Mouse (Mus musculus): ENCODE data around the gene Myg1. TPM values are rescaled to one million over a fixed set of nuclear protein-coding genes. Genes with fewer than 3 reads are reported as not detected.

The Myg1 gene
- total RNA-seq, 2 experiments from 2014 or later = 14.0 to 16.2 TPM

DNA sequence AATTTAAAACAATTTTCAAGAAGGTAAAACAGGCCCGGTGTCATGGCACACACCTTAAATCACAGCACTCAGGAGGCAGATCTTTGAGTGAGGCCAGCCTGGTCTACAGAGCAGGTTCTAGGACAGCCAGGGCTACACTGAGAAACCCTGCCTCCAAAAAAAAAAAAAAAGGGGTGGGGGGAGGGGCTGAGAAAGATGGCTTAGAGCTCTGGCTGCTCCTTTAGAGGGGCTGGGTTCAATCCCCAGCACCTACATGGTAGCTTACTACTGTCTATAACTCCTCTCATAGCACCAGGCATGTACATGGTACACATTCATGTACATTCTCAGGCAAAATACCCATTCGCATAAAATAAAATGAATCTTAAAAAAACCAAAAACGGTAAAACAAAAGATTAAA is 13.0 kb downstream of the Myg1 start:
- DNase-seq = no peak

DNA sequence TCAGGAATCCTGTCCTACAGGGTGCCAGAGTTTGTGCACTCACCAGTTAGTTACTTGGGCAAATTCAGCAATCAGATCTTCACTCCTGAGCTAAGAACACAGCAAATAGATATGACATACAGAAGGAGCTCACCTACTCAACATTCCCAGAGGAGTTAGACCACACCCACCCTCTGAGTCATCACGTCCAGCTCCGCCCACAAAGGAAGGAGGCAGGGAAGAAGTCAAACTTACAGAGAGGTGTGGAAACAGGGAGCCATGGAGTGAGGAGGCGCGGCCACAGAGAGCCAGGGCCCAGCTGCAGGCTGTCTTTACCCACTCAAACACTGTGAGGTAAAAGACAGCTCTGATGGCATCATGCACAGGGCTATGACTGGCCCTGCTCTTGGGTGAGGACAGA is 14.9 kb downstream of the Myg1 start:
- DNase-seq = no peak

DNA sequence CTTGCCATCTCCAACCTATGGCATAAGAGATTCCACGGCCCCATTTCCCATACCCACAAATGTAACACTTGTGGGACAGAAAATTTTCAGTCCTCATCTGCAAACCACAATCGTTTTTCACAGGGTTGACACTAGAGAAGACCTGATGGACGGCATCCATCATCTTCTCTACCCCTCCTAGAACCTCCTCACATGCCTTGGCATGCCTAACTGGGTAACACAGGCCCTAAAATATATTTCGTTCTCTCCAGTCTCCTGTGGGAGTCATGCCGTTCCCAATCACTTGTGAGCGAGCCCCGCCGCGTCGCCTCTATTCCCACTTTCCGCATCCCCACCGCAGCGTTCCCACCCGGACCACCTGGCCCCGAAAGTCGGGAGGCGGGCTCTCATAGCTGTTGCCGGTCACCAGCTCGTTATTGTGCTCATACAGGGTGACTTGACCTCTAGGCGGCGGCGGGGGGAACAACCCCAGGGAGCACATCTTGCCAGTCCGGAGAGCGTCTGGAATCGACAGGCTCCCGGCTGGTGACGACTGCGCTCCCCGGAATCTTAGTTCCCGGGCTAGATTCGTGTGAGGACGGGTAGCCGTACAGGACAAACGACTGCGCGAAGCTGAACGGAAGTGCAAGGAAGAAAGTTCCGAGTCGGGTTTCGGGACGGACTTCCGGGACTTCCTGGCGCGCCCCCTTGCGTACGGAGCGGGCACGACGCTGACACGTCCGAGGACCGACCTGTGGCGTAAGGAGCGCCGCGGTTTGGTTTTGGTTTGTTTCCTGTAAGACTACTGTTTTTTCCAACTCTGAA is 18.8 kb downstream of the Myg1 start, which contains the start of gene Aaas:
Gene Aaas, minus strand, starts transcription at position 634 of the 804 bp plus-strand sequence.
- peak; percentile 92 for DNase-seq

DNA sequence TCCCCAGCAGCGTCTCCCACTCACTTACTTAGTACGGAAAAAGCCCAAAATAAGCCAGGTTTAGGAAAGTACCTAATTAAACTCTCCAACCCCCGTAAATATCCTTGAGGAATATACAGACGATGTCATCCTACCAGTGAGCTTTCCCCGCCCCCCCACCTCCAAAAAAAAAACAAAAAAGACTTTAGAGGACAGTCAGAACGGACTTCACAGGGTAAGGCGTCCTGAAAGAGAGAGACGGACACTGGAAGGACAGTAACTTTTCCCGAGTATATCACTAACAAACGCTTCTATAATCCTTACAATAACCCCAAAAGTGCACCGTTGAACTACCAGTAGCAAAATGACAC is 19.4 kb downstream of the Myg1 start:
- no peak for DNase-seq

DNA sequence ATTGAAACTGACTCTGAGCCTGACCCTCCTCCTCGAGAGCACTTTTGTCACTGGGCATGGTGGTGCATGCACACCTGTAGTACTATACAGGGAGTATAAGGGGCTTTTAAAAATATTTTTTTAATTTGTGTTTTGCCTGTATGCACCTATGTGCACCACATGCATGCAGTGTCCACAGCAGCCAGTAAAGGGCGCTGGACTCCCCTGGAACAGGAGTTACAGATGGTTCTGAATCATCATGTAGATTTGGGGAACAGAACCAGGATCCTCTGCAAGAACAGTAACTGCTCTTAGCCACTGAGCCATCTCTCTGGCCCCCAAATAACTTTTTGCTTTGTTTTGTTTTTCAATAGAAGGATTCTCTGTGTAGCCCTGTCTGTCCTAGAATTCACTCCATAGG is 20.7 kb downstream of the Myg1 start:
- DNase-seq = no peak

DNA sequence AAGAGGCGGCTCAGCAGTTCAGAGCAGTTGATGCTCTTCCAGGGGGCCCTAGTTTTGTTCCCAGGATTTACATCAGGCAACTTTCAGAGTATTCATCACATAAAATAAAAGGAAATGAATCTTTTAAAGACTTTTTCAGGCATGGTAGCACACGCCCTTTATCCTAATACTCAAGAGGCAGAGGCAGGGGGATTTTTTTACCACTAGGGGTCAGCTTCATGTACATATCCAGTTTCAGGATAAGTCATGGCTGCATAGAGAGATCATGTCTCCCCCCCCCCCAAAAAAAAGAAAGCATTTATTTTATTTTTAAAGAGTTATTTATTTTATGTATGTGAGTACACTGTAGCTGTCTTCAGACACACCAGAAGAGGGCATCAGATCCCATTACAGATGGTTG is 22.5 kb downstream of the Myg1 start:
- DNase-seq = no peak

DNA sequence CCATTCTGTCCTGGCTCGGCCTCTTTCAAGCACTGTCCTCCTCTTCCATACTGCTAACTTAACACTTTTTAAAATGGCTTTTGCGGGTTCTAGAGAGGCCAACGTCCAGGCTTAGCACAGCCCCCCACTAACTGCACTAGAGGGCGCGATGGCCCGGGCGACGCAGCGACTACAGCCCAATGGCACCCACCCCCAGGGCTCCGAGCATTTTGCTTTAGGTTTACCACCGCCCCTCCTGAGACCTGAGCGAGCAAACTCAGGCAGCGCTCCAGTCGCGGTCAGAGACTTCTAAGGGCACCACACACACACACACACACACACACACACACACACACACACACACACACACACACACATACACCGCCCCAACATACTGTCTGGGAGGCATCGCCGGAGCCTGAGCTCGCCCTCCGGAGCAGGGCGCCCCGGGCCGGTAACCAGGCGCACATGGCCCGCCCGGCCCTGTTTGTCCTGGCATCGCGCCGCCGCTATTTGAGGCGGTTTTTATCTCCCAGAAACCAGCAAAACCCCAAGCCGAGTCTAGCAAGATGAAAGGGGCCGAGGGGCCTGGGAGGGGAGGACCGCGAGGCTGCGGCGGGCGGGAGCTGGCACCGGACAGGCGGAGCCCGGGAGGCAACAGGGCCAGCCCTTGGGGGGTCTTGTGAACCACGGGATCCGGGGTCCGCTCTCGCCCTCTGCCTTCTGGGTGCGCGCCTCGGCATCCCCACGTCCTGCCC is 23.8 kb downstream of the Myg1 start:
- DNase-seq = peak; percentile 35

DNA sequence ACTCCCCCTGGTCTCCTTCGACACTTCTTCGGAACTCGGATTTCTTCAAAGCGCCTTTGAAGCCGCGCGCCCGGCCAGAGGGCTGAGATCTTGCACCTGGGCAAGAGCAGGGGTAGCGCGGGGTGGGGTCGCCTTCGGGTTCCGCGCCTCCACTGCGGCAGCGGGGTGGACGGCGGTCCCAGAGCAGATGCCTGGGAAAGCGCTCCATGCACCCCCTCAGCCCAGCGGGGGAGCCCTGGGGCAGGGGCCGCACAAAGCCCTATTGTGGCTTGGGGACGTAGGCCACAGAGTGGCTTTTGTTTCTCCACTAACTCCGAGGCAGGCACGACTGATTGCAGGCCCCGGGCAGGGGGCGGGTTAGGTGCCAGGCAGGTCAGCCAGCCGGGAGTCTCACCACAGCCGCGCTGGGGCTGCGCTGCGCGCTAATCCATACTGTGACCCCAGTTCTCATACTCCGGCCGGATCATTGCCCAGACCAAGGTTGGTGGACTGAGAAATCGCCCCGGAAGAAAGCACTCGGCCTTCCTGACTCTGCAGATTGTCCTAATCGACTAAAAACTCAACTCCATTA is 24.4 kb downstream of the Myg1 start:
- DNase-seq = no peak

DNA sequence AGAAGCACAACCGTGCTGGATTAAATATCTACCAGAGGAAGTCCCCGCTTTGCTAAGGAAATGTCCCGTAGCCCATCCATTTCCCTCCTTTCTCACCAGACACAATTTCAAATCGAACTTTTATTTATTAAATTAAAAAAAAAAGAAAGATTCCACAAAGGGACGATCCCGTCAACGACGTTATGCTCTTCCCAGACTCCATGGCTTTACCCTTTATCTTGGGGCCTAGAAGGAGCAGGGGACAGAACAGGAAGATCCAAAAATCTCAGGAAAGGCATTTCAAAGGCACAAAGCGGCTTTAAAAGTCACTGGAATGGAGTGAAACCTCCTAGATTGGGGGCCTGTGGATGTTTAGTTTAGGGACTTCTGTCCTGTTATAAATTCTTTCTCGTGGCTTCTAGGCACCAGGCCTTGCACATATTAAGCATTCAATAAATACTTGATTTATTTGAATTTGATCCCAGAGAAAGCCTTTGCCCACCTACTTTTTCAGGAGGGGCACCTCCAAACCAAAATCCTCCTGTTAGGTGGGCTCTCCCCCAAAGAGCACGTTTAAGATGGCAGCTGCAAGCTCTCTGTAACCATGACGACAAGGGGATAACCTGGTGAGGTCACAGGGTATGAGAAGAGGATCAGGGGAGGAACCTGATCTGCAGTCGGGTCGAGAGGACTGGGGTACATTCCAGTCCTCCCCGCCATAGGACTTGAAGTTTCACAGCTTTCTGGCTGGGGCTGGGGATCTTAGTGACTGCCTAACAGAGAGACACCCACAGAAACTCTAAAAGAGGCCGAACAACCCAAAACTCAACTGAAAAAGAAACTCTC is 25.2 kb downstream of the Myg1 start:
- no peak for DNase-seq

DNA sequence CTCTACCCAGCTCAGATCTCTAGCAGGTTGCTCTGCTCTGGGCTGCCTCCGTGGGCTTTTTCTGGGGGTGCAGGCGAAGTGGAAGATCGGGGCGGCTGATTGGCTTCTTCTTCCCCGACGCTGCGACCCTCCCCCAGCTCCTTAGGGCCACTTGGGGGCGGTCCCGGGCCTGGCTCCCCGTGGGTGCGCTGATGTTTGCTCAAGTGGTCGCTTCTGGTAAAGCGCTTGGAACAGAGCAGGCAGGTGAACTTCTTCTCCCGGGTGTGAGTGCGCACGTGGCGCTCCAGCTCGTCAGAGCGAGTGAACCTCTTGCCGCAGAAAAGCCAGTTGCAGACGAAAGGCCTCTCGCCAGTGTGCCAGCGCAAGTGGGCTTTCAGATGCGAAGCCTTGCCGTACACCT is 26.6 kb downstream of the Myg1 start:
- DNase-seq = no peak

DNA sequence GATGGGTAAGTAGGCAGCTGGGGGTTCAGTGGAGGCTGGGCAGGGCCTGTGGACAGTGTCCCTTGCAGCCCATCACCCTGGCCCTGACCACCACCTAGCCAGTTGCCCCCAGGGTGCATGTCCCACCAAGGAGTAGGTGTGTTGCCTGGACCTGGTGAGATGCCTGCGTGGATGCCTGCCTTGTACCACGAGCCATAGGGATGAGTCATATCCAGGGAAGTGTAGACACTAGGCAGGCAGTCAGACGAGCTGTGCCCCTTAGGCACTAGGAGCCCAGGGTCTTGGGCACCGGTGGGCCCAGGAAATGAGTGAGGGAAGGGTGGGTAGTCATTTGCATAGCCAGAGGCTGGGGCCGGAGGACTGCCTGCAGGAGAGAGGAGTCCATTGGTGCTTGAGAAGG is 27.3 kb downstream of the Myg1 start:
- no peak for DNase-seq

DNA sequence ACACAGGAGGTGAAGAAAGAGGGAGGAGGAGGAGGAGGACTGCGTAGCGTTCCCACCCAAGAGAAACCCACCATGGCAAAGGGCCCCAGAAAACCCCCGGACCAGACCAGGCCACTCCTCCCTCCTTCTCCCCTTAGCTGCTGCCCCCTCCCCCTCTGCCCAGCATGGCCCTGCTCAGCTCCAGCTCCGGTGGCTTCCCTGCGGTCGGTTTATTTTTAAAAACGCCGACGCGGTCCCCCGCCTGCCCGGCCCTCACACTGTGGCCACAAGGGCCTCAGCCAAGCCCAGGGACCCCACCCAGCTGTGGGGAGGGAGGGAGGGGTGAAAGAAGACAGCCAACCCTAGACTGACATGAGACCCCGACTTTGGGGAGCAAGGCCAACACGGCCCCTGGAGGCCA is 31.1 kb downstream of the Myg1 start:
- DNase-seq = no peak

DNA sequence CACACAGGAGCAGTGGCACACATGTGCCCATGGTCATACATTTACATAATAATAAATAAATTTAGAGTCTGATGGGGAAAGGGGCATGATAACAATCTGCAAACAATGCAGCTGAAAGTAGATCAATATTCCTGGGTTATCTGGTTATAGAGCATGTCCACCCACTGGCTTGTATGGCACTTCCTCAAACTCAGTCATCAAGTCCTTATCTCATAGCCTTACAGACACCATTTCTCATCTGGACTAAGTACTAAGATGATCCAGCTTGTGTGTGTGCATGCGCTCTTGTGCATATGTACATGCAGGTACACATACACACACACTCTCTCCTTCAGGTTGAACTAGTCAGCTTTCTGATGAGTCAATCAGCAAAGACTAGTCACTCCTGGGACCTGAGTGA is 33.2 kb downstream of the Myg1 start:
- no peak for DNase-seq

DNA sequence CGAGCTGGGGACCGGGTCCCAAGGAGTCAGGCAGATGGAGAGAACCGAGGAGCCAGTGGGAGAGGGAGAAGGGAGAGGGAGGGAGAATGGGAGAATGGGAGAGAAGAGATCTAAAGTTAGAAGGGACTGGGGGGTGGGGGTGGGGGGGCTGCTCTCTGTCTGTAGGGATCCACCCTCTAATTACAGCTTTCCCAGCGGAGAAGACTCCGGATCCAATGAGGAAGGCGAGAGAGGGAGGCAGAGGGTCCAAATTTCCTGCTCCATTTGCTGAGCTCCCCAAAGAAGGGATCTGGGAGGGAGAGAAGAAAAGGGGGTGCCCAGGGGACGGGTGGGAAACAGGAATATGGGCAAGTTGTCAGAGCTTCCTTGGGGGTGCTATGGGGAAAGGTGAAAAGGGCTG is 34.7 kb downstream of the Myg1 start:
- no peak for DNase-seq

DNA sequence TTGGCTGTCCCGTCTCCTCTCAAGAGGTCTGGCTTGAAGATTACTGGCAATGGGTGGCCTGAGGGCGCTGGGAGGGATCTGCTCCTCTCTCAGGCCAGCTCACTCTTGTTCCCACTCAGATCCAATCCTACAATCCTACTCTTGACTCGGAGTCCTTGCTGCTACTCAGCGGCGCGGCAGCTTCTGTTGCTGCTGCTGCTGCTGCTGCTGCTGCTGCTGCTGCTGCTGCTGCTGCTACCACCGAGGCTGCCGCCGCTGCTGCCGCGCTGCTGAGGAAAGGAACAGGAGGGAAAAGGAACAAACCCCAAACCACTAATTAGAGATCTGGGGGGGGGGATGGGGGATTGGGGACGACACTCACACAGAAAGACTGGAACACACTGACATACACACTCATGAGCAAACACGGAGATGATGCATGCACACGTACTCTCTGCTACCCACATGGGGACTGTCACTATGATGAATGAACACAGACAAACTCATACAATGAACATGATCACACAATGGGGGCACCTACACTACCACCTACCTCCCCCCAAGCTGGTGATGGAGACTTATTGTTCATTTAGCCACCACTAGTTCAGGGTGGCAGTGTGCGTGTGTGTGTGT is 35.3 kb downstream of the Myg1 start, which contains the start of gene Sp7:
Gene Sp7, minus strand, starts transcription at position 450 of the 612 bp plus-strand sequence.
- DNase-seq = no peak

DNA sequence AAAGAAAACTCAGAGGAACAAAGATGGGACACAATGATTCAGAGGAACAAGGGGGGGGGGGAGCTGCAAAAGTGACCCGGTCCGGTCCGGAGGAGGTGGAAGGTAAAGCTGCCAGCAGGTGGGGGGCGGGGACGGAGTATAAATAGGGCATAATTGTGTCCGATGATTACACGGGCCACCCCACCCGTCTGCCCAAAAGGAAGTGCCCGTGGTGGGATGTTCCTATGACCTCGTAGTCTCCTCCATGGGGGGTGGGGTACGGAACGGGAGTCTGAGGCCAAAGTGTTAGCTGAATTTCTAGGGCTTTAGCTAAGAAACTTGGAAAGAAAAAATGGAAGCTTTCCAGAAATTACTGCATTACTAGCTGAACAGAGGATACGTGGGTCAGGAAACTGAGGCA is 38.5 kb downstream of the Myg1 start:
- no peak for DNase-seq

DNA sequence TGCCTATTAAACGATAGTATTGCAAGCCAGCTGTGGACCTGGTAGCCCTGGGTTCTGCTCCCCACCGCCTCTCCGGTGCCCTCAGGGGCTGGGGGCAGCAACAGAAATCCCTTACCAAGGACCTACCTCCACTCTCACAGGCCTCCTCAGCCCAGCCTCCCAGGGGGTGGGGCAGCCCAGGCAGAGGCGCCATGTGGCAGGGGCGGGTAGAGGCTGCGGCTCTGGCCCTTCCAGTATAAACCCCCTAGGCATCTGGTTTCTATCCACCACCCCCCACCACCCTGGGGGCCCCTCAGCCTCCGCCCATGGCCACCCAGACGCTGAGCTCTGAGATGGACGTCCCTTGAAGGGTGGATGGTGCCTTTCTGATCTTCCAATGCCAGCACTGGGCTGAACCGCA is 39.2 kb downstream of the Myg1 start:
- no peak for DNase-seq

DNA sequence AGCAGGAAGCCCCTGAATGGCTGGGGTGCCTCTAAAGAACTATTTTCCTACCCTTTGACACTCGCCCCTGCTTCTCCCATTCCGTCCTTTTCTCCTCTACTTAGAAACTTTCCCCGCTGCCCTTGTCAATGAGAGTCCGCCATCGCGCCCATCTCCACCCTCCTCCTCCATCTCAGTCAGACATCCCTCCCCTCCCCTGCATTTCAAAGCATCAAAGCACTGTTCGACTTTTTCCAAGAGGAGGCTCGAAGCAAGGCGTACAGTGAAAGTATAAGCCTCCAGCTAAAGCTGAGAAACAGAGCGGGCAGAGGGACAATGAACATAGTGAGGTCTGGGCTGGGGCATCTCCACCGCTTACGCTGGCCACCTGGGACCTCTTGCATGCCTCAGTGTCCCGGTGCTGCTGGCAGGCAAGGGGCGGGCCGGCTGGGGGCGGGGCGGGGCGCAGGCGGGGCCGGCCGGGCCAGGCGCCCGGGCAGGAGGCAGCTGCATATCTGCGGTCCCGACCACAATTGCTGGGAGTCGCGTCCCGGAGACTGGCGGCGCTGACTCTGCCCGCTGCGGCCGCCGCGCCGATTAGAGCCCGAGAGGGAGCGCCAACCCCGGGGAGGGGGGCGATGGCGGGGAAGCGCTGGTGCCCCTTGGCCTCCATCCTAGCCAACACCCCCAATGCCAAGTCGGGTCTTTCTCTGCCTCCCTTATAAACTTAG is 45.1 kb downstream of the Myg1 start:
- peak; percentile 68 for DNase-seq

DNA sequence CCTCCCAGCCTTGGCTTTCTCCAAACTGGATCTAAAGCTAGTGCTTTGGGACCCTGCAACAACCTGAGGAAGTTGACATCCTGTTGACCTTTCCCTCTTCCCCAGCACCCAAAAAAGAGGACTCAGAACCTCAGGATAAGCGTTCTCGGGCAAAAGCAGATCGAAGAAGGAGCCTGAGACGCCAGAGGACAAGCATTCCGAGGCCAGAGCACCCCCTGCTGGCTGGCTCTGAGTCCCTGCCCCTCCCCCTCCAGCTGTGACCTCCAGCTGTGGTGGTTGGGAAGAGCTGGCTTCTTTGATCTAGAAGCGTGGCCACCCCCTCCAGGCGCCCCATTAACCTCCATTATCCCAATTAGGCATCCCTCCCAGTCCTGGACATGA is 45.6 kb downstream of the Myg1 start:
- DNase-seq = peak; percentile 85

DNA sequence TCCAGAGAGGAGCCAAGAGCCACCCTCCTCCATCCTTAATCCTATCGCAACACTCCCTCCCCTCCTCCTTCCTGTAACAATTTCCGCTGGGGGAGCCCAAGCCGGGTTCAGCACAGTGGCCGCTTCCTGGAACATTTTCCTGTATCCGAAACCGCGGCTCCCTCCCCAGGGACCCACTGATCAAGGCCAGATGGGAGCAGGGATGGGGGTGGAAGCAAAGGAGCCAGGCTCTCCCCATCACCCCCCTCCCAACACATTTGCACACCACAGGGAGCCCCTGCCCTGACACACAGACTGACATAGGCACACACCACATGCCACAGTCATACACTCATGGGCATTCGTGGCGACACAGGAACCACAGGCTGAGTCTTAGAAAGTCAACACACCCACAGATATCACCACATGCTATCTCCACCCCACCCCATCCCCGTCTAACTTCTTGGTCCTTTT is 46.3 kb downstream of the Myg1 start:
- DNase-seq = peak; percentile 80

DNA sequence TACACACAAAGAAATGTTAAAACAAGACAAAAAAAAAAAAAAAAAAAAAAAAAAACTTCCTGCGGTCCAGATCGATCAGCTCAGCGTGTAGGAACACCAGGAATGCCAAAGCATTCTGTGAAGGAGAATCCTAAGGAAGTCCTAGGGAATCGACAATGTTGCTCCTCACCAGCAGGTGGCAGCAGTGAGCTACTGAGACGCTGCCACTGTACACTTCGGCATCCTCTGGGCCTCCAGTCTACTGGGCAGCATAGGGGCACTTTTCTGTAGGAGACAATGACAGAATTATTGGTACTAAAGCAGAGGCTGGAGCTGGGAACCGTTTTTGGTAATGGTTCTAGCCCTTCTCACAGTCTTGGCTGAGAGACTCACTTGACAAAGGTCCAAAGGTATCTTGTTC is 50.1 kb downstream of the Myg1 start:
- DNase-seq = peak; percentile 70
